Mouse (Mus musculus) frontal cortex, adult 2 months (tissue): ENCODE results near the gene Ggta1. TPM values are rescaled to one million over a fixed set of nuclear protein-coding genes. Genes with fewer than 3 reads are reported as not detected.

Source experiments
- DNase-seq, 2 experiments: peaks; one replicate each; pipeline ENCODE4 v3.0.0; 2022; ENCODE audit warnings: low spot score in 1 of 2; ENCODE audit errors: extremely low spot score in 1 of 2
- polyA plus RNA-seq: library from polyadenylated mRNA; depleted of rRNA; stranded (reverse); fragments of >200 nt; gene quantifications from 2 replicates; pipeline ENCODE4 v1.2.3, GENCODE M21; 2012

Gene Ggta1
- polyA plus RNA-seq, 1 experiment: 3.8 TPM

- DNase-seq: no peak
Observed at GRCm38 (mm10) chr2:35493566-35493965, 30.5 kb upstream of the Ggta1 start.

GRCm38 (mm10) chr2:35491151-35491550 lies 28.1 kb upstream of the Ggta1 start:
- DNase-seq: no peak

GRCm38 (mm10) chr2:35490458-35491111 lies 27.6 kb upstream of the Ggta1 start:
- DNase-seq: no peak

- DNase-seq: no peak
Observed at GRCm38 (mm10) chr2:35487700-35488099, 24.7 kb upstream of the Ggta1 start.

GRCm38 (mm10) chr2:35486981-35487655 lies 24.1 kb upstream of the Ggta1 start:
- DNase-seq: no peak

- DNase-seq: no peak
Observed at GRCm38 (mm10) chr2:35484102-35484501, 21.1 kb upstream of the Ggta1 start.

- no peak for DNase-seq
Observed at GRCm38 (mm10) chr2:35483402-35483801, 20.4 kb upstream of the Ggta1 start.

GRCm38 (mm10) chr2:35481322-35481990 lies 18.4 kb upstream of the Ggta1 start:
- no peak for DNase-seq

- no peak for DNase-seq
Observed at GRCm38 (mm10) chr2:35480073-35480472, 17.0 kb upstream of the Ggta1 start.

- no peak for DNase-seq
Observed at GRCm38 (mm10) chr2:35478812-35479122, 15.7 kb upstream of the Ggta1 start.

DNA sequence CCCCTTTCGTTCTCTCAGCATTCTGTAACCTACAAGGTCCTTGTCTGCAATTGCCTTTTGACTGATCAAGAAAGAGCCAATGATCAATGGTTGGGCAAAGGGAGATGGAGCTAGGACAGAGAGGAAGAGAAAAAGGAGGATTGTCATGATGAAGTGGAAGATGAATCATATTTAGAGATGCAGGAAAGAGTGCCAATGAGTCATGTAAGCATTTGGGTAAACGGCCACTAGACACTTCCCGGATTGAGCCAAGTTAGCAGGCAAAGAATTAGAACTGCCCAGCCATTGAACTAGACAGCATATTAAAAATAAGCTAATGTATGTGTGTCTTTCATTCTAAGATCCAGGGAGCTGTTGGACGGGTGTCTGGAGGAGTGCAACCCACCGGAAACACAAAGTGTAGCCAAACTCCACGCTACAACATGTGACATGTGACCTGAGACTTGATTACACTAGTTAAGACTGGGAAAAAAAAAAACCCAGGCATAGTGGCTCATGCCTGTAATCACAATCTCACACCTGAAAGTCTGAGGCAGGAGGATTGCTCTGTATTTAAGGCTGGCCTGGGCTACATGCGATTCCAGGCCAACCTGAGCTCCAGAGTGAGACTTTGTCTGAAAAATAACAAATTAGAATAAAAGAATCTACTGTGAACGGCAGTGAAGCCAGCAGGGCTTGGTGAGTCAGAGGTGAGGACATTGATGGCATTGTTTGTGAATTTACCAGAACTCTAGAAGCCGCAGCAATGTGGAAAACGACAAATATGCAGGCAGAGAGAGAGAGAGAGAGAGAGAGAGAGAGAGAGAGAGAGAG lies 15.2 kb upstream of the Ggta1 start:
- DNase-seq: no peak

DNA sequence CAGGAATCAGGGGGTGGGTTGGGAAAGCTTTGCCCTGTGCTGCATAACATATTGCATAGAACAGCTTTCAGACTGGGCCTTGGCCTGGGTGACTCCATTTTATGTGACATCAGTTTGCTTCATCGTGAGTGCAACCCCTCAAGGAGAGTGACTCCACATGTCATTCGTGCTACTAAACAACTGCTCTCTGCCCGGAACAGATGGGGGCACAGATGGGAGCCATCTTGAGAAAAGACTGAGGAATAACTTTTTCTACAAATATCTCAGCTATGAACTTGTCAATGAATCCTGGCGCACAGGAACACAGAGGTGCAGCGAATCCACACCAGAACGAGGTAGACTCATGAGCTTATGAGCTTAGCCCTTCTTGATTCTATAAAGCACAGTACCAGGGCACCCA lies 14.3 kb upstream of the Ggta1 start:
- DNase-seq: peak in 1 of 2 experiments; percentile 34

- DNase-seq: no peak
Observed at GRCm38 (mm10) chr2:35474916-35475315, 11.9 kb upstream of the Ggta1 start.

GRCm38 (mm10) chr2:35469266-35469665 lies 6.2 kb upstream of the Ggta1 start:
- no peak for DNase-seq

DNA sequence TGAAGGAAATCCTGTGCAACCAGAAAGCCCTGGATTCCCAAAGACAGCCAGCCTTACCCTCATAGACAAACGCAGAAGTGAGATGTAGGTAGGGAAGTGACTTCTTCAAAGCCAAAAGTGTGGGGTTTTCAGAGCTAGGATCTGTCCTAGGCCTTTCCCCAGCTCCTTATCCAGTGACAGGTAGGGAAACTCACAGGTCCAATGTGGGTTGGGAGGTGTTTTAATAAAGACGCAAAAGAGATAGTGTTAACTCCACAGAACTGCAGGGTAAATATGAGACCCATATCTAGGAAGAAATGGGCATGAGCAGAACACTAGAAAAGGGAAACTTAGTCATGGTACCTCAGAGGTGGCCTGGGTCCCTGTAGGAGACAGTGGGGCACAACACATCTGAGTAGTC lies 5.2 kb upstream of the Ggta1 start:
- DNase-seq: no peak

- DNase-seq: no peak
Observed at GRCm38 (mm10) chr2:35467855-35468254, 4.8 kb upstream of the Ggta1 start.

GRCm38 (mm10) chr2:35465677-35466076 lies 2.6 kb upstream of the Ggta1 start:
- no peak for DNase-seq

GRCm38 (mm10) chr2:35464548-35464947 lies 1.5 kb upstream of the Ggta1 start:
- DNase-seq: no peak

DNA sequence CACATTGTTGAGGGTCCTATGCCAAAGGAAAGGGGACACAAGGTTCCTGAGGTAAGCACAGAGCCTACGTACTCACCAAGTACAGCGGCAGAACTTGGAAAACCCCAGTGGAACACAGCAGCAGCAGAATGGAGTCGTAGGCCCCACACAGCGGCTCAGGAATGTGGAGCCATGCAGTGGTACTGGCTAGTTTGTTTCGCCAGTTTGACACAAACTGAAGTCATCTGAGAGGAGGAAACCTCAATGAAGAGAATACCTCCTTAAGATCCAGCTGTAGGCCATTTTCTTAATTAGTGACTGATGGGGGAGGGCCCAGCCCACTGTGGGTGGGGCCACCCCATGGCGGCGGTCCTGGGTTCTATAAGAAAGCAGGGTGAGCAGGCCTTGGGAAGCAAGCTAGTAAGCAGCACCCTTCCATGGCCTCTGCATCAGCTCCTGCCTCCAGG lies 1.1 kb upstream of the Ggta1 start:
- no peak for DNase-seq

GRCm38 (mm10) chr2:35463372-35464088 lies 499 bp upstream of the Ggta1 start:
- peak in 1 of 2 experiments; percentile 20 for DNase-seq
